Mouse (Mus musculus): ENCODE results near the gene Togaram2. TPM values are rescaled to one million over a fixed set of nuclear protein-coding genes. Genes with fewer than 3 reads are reported as not detected.
"Not testable (repeated sequence)": the region's sequence is repeated elsewhere in the genome, so short reads cannot be mapped to it uniquely, and the experiment has no call there.

The Togaram2 gene
- polyA plus RNA-seq (2015; fragmentation: Nextera tagmentation; extraction: Ambion mirVana) = 0.82 and 0.89 TPM in 2 replicates

GRCm38 (mm10) chr17:71673092-71673491, at the start of gene Togaram2:
Togaram2 (plus strand) TSS chr17:71673261.
- H3K9me3 ChIP-seq (ENCODE audit: control insufficient read depth, low read length) = no peaks in the 10 kb centered on the region
- no peak within 1 kb of the TSS for H3K9ac ChIP-seq (ENCODE audit: low read depth, low read length)
- H3K36me3 ChIP-seq (ENCODE audit: control insufficient read depth, insufficient read depth, low read length) = no peaks in the 10 kb centered on the region
- H3K27ac ChIP-seq (ENCODE audit: low read depth, low read length) = no peak within 1 kb of the TSS
- no peak within 1 kb of the TSS for H3K4me2 ChIP-seq (ENCODE audit: low read length)
- ATAC-seq = peak; percentile 67
- H3K4me3 ChIP-seq (ENCODE audit: low read length) = no peak within 1 kb of the TSS
- no peaks in the 10 kb centered on the region for H3K27me3 ChIP-seq (replicated peaks; ENCODE audit: control insufficient read depth, insufficient read depth, low read length)
- H3K4me1 ChIP-seq (ENCODE audit: control insufficient read depth, insufficient read depth, low read depth, low read length) = peaks cover 10% of the 10 kb centered on the region
- 31% methylated on average over 9 of the region's 9 CpGs for WGBS

- Histone ChIP-seq H3K36me3 (ENCODE audit: control insufficient read depth, insufficient read depth, low read length) (peaks cover 26% of the 10 kb centered on the region), H3K4me2 (ENCODE audit: low read length) (no peak overlapping the region), H3K9ac (ENCODE audit: low read depth, low read length) (no peak overlapping the region), H3K4me3 (ENCODE audit: low read length) (no peak overlapping the region), H3K4me1 (ENCODE audit: control insufficient read depth, insufficient read depth, low read depth, low read length) (no peaks in the 10 kb centered on the region), H3K9me3 (ENCODE audit: control insufficient read depth, low read length) (no peaks in the 10 kb centered on the region), H3K27me3 (replicated peaks; ENCODE audit: control insufficient read depth, insufficient read depth, low read length) (no peaks in the 10 kb centered on the region), H3K27ac (ENCODE audit: low read depth, low read length) (no peak overlapping the region)
- no peak for ATAC-seq
- WGBS = 88% methylated on average over 10 of the region's 10 CpGs
Measured at GRCm38 (mm10) chr17:71631806-71632205, 41.3 kb upstream of the Togaram2 start.

- WGBS = 82% methylated on average over 8 of the region's 8 CpGs
- no peaks in the 10 kb centered on the region for H3K4me1 ChIP-seq (ENCODE audit: control insufficient read depth, insufficient read depth, low read depth, low read length)
- H3K4me3 ChIP-seq (ENCODE audit: low read length) = no peak overlapping the region
- H3K27me3 ChIP-seq (replicated peaks; ENCODE audit: control insufficient read depth, insufficient read depth, low read length) = no peaks in the 10 kb centered on the region
- H3K9ac ChIP-seq (ENCODE audit: low read depth, low read length) = no peak overlapping the region
- peaks cover 24% of the 10 kb centered on the region for H3K36me3 ChIP-seq (ENCODE audit: control insufficient read depth, insufficient read depth, low read length)
- ATAC-seq = no peak
- H3K27ac ChIP-seq (ENCODE audit: low read depth, low read length) = no peak overlapping the region
- no peaks in the 10 kb centered on the region for H3K9me3 ChIP-seq (ENCODE audit: control insufficient read depth, low read length)
- H3K4me2 ChIP-seq (ENCODE audit: low read length) = no peak overlapping the region
Measured at GRCm38 (mm10) chr17:71633350-71633749, 39.7 kb upstream of the Togaram2 start.

GRCm38 (mm10) chr17:71636786-71637185, 36.3 kb upstream of the Togaram2 start:
- Histone ChIP-seq H3K36me3 (ENCODE audit: control insufficient read depth, insufficient read depth, low read length) (peaks cover 33% of the 10 kb centered on the region), H3K4me2 (ENCODE audit: low read length) (no peak overlapping the region), H3K9ac (ENCODE audit: low read depth, low read length) (no peak overlapping the region), H3K9me3 (ENCODE audit: control insufficient read depth, low read length) (no peaks in the 10 kb centered on the region), H3K4me3 (ENCODE audit: low read length) (no peak overlapping the region), H3K27me3 (replicated peaks; ENCODE audit: control insufficient read depth, insufficient read depth, low read length) (no peaks in the 10 kb centered on the region), H3K27ac (ENCODE audit: low read depth, low read length) (no peak overlapping the region), H3K4me1 (ENCODE audit: control insufficient read depth, insufficient read depth, low read depth, low read length) (no peaks in the 10 kb centered on the region)
- ATAC-seq = no peak
- WGBS = 95% methylated on average over 8 of the region's 8 CpGs

GRCm38 (mm10) chr17:71637750-71638265, 35.3 kb upstream of the Togaram2 start:
- Histone ChIP-seq H3K27me3 (replicated peaks; ENCODE audit: control insufficient read depth, insufficient read depth, low read length) (no peaks in the 10 kb centered on the region), H3K9ac (ENCODE audit: low read depth, low read length) (no peak overlapping the region), H3K9me3 (ENCODE audit: control insufficient read depth, low read length) (no peaks in the 10 kb centered on the region), H3K4me3 (ENCODE audit: low read length) (no peak overlapping the region), H3K27ac (ENCODE audit: low read depth, low read length) (no peak overlapping the region), H3K4me2 (ENCODE audit: low read length) (no peak overlapping the region), H3K4me1 (ENCODE audit: control insufficient read depth, insufficient read depth, low read depth, low read length) (no peaks in the 10 kb centered on the region), H3K36me3 (ENCODE audit: control insufficient read depth, insufficient read depth, low read length) (peaks cover 35% of the 10 kb centered on the region)
- ATAC-seq = no peak
- 92% methylated on average over 4 of the region's 4 CpGs for WGBS

GRCm38 (mm10) chr17:71639056-71639455, 34.0 kb upstream of the Togaram2 start:
- H3K36me3 ChIP-seq (ENCODE audit: control insufficient read depth, insufficient read depth, low read length) = peaks cover 27% of the 10 kb centered on the region
- H3K9ac ChIP-seq (ENCODE audit: low read depth, low read length); ATAC-seq; H3K4me3 ChIP-seq (ENCODE audit: low read length); H3K4me1 ChIP-seq (ENCODE audit: control insufficient read depth, insufficient read depth, low read depth, low read length); H3K4me2 ChIP-seq (ENCODE audit: low read length); H3K27me3 ChIP-seq (replicated peaks; ENCODE audit: control insufficient read depth, insufficient read depth, low read length); H3K27ac ChIP-seq (ENCODE audit: low read depth, low read length); H3K9me3 ChIP-seq (ENCODE audit: control insufficient read depth, low read length): not testable (repeated sequence)
- WGBS = 79% methylated on average over 5 of the region's 5 CpGs

GRCm38 (mm10) chr17:71640421-71641085, 32.5 kb upstream of the Togaram2 start:
- Histone ChIP-seq H3K36me3 (ENCODE audit: control insufficient read depth, insufficient read depth, low read length) (peaks cover 24% of the 10 kb centered on the region), H3K4me1 (ENCODE audit: control insufficient read depth, insufficient read depth, low read depth, low read length) (no peaks in the 10 kb centered on the region), H3K9me3 (ENCODE audit: control insufficient read depth, low read length) (no peaks in the 10 kb centered on the region), H3K27ac (ENCODE audit: low read depth, low read length) (no peak overlapping the region), H3K27me3 (replicated peaks; ENCODE audit: control insufficient read depth, insufficient read depth, low read length) (no peaks in the 10 kb centered on the region), H3K4me2 (ENCODE audit: low read length) (no peak overlapping the region), H3K9ac (ENCODE audit: low read depth, low read length) (no peak overlapping the region), H3K4me3 (ENCODE audit: low read length) (no peak overlapping the region)
- 88% methylated on average over 9 of the region's 9 CpGs for WGBS
- no peak for ATAC-seq

GRCm38 (mm10) chr17:71642190-71642589, 30.9 kb upstream of the Togaram2 start:
- peaks cover 22% of the 10 kb centered on the region for H3K36me3 ChIP-seq (ENCODE audit: control insufficient read depth, insufficient read depth, low read length)
- 88% methylated on average over 3 of the region's 3 CpGs for WGBS
- H3K4me1 ChIP-seq (ENCODE audit: control insufficient read depth, insufficient read depth, low read depth, low read length) = no peaks in the 10 kb centered on the region

GRCm38 (mm10) chr17:71650011-71650410, 23.1 kb upstream of the Togaram2 start:
- WGBS = 94% methylated on average over 9 of the region's 9 CpGs
- H3K27me3 ChIP-seq (replicated peaks; ENCODE audit: control insufficient read depth, insufficient read depth, low read length) = no peaks in the 10 kb centered on the region
- no peak for ATAC-seq
- peaks cover 12% of the 10 kb centered on the region; the same call in 1 of the 2 replicates for H3K36me3 ChIP-seq (ENCODE audit: control insufficient read depth, insufficient read depth, low read length)
- no peaks in the 10 kb centered on the region for H3K4me1 ChIP-seq (ENCODE audit: control insufficient read depth, insufficient read depth, low read depth, low read length)
- no peak overlapping the region for H3K4me2 ChIP-seq (ENCODE audit: low read length)
- no peak overlapping the region for H3K4me3 ChIP-seq (ENCODE audit: low read length)
- H3K27ac ChIP-seq (ENCODE audit: low read depth, low read length) = no peak overlapping the region
- H3K9ac ChIP-seq (ENCODE audit: low read depth, low read length) = no peak overlapping the region
- no peaks in the 10 kb centered on the region for H3K9me3 ChIP-seq (ENCODE audit: control insufficient read depth, low read length)

More at GRCm38 (mm10) chr17:71642190-71642589, 30.9 kb upstream of the Togaram2 start:
- Histone ChIP-seq H3K27ac (ENCODE audit: low read depth, low read length) (no peak overlapping the region), H3K9ac (ENCODE audit: low read depth, low read length) (no peak overlapping the region), H3K4me3 (ENCODE audit: low read length) (no peak overlapping the region), H3K9me3 (ENCODE audit: control insufficient read depth, low read length) (no peaks in the 10 kb centered on the region), H3K27me3 (replicated peaks; ENCODE audit: control insufficient read depth, insufficient read depth, low read length) (no peaks in the 10 kb centered on the region), H3K4me2 (ENCODE audit: low read length) (no peak overlapping the region)
- ATAC-seq = no peak
